Mouse (Mus musculus) G1E (cell line): Measurements from ENCODE around the gene Rccd1. TPM values are rescaled to one million over a fixed set of nuclear protein-coding genes. Genes with fewer than 3 reads are reported as not detected.
A peak's percentile ranks its signal among the peaks of the same experiment; 100 is the strongest.

Experiments used
- ATAC-seq: 2 replicates; pipeline ENCODE4 v1.8.0; 2016; ENCODE audit warnings: mild to moderate bottlenecking; ENCODE audit not compliant: insufficient number of reproducible peaks, poor library complexity, low FRiP score, severe bottlenecking; ENCODE audit errors: extremely low read depth
- DNase-seq: peaks from one replicate; pipeline ENCODE4 v3.0.0; 2012; ENCODE audit warnings: low spot score
- H3K27me3 ChIP-seq: 2 replicates; pipeline ENCODE4 v1.6.1; 2012; ENCODE audit warnings: mild to moderate bottlenecking, low read length, inconsistent platforms; ENCODE audit not compliant: insufficient read depth
- H3K36me3 ChIP-seq: replicated peaks from 2 replicates; pipeline ENCODE3; 2012; ENCODE audit warnings: mild to moderate bottlenecking, inconsistent platforms
- H3K4me1 ChIP-seq: 2 replicates; pipeline ENCODE4 v1.6.1; 2012; ENCODE audit warnings: low read depth, low read length, inconsistent platforms, mixed read lengths; ENCODE audit not compliant: insufficient read depth
- H3K4me3 ChIP-seq: 2 replicates; pipeline ENCODE4 v1.5.1; 2012; ENCODE audit warnings: low read depth, mild to moderate bottlenecking, inconsistent platforms, low read length, moderate library complexity, mixed read lengths
- H3K9me3 ChIP-seq: replicated peaks from 2 replicates; pipeline ENCODE4 v1.6.1; 2012; ENCODE audit warnings: inconsistent platforms
- CTCF ChIP-seq: IDR thresholded peaks from 2 replicates; pipeline ENCODE4 v1.5.1; 2012; ENCODE audit warnings: low read depth, low read length, inconsistent platforms, mixed read lengths
- GATA1 ChIP-seq: IDR thresholded peaks from 2 replicates; pipeline ENCODE4 v1.6.1; 2012; ENCODE audit warnings: borderline replicate concordance, low read length, inconsistent platforms, mixed read lengths
- GATA2 ChIP-seq: IDR thresholded peaks from 2 replicates; pipeline ENCODE4 v1.6.1; 2012; ENCODE audit warnings: low read depth, low read length, inconsistent platforms, borderline replicate concordance
- POLR2AphosphoS5 ChIP-seq: IDR thresholded peaks from 2 replicates; pipeline ENCODE4 v1.6.1; 2012; ENCODE audit warnings: low read depth, low read length, inconsistent platforms; ENCODE audit not compliant: insufficient replicate concordance
- TAL1 ChIP-seq: conservative IDR thresholded peaks from 2 replicates; pipeline ENCODE4 v1.6.1; 2012; ENCODE audit warnings: low read depth, low read length, inconsistent platforms, mixed read lengths
- polyA plus RNA-seq: library from polyadenylated mRNA; stranded (reverse); fragments of >175 nt; gene quantifications from 2 replicates; pipeline ENCODE4 v1.2.3, GENCODE M21; 2012
- total RNA-seq, 2 experiments: library from RNA; stranded (forward) in 1 of 2; stranded (reverse) in 1 of 2; fragments of 200-1000 nt in 1 of 2; fragments of >200 nt in 1 of 2; fragmentation: Nextera tagmentation in 1 of 2; gene quantifications; 2 replicates each; pipeline ENCODE4 v1.2.3; 2014 to 2017

Rccd1 gene
- total and polyA plus RNA-seq, 3 experiments: 14.3 to 27.8 (median 25.8) TPM

DNA sequence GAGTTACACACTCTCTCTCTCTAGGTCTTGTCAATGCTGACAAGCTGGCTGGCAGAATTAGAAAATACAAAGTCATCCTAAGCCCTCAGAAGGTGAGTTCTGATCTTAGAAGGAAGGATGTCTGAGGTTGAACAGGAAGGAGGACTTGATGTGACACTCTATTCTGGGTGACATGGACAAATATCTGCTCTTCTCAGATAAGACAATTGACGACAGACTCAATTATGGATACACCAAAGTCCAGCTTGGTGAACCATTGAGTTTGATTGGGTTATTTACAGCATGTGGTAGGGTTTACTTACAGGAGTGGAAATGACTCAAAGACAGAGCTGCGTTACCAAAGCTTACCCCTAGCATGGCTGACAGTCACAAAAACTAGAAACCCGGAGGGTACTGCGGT lies 47.9 kb downstream of the Rccd1 start:
- Histone ChIP-seq H3K27me3 (no peaks in the 10 kb centered on the region), H3K9me3 (no peaks in the 10 kb centered on the region), H3K4me1 (peaks cover 14% of the 10 kb centered on the region), H3K4me3 (no peak overlapping the region), H3K36me3 (peaks cover 97% of the 10 kb centered on the region)
- no peak for TF ChIP-seq TAL1
- no peak for TF ChIP-seq CTCF
- no peak for TF ChIP-seq POLR2AphosphoS5
- TF ChIP-seq GATA2: no peak
- no peak for TF ChIP-seq GATA1
- ATAC-seq (peak; percentile 54), DNase-seq (no peak)

GRCm38 (mm10) chr7:80273456-80273855 lies 50.8 kb downstream of the Rccd1 start:
- ATAC-seq: no peak
- H3K4me1 ChIP-seq: peaks cover 38% of the 10 kb centered on the region

DNA sequence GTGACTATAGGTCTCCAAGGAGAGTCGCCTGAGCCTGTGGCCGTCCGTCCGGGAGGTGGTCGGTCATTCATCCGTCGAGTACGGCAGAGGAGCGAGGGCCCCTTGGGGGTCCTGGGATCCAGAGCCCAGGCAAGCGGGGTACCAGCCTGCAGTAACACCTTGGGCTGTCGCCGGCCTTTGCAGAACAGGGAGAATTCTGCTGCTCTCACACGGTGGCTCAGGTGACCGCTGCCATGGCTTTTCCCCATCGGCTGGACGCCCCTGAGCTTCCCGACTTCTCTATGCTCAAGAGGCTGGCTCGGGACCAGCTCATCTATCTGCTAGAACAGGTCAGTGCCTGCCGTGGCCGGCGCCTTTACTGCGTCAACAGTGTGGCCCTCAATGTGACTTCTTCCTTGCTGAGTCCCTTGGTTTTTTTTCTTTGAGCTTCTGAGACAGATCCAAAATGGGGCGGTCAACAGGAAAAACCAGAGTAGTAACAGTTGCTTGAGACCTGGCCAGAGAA lies 54.5 kb downstream of the Rccd1 start:
- Histone ChIP-seq H3K27me3 (no peaks in the 10 kb centered on the region), H3K4me3 (peak overlapping the region; percentile 93), H3K9me3 (no peaks in the 10 kb centered on the region), H3K36me3 (peaks cover 72% of the 10 kb centered on the region), H3K4me1 (peaks cover 47% of the 10 kb centered on the region)
- DNase-seq: peak; percentile 11
- TF ChIP-seq POLR2AphosphoS5 (no peak), GATA1 (no peak), GATA2 (no peak), CTCF (no peak), TAL1 (no peak)
- ATAC-seq: no peak

More at GRCm38 (mm10) chr7:80273456-80273855, 50.8 kb downstream of the Rccd1 start:
- Histone ChIP-seq H3K36me3 (peaks cover 72% of the 10 kb centered on the region), H3K9me3 (no peaks in the 10 kb centered on the region), H3K4me3 (no peak overlapping the region), H3K27me3 (no peaks in the 10 kb centered on the region)
- TF ChIP-seq TAL1 (no peak), CTCF (no peak), POLR2AphosphoS5 (no peak), GATA2 (no peak), GATA1 (no peak)
- DNase-seq: no peak

- peaks cover 72% of the 10 kb centered on the region for H3K36me3 ChIP-seq
Observed at GRCm38 (mm10) chr7:80268897-80269750, 55.1 kb downstream of the Rccd1 start, which contains the start of gene Vps33b. TSS of gene Vps33b (plus strand) at chr7:80269649.

DNA sequence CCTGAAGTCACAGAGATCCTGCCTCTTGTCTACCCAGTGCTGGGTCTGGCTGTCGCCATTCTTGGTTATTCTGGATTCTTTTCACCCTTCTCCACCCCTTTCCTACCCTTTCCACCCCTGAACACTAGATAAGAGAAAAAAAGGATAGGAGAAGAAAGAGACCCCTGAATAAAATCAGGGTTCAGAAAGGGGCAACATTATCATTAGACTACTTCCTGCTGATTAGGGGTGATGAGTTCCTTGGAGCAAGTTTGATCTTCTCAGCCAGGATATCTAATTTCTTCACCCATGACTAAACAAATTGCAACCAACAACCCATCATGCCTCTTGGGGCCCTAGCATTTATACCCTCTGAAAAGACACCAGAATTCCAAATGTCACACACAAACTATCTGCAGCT lies 56.5 kb downstream of the Rccd1 start:
- Histone ChIP-seq H3K36me3 (peaks cover 71% of the 10 kb centered on the region), H3K4me3 (no peak overlapping the region), H3K4me1 (peaks cover 50% of the 10 kb centered on the region), H3K9me3 (no peaks in the 10 kb centered on the region), H3K27me3 (no peaks in the 10 kb centered on the region)
- ATAC-seq: no peak
- no peak for TF ChIP-seq TAL1
- no peak for TF ChIP-seq POLR2AphosphoS5
- TF ChIP-seq GATA1: no peak
- TF ChIP-seq GATA2: no peak
- TF ChIP-seq CTCF: no peak
- DNase-seq: no peak

More at GRCm38 (mm10) chr7:80268897-80269750, 55.1 kb downstream of the Rccd1 start, which contains the start of gene Vps33b:
- no peak for TF ChIP-seq CTCF
- TF ChIP-seq POLR2AphosphoS5: no peak
- no peak for TF ChIP-seq GATA1
- TF ChIP-seq GATA2: no peak
- no peak for TF ChIP-seq TAL1
- Histone ChIP-seq H3K9me3 (no peaks in the 10 kb centered on the region), H3K4me3 (peak within 1 kb of the TSS; percentile 93), H3K27me3 (no peaks in the 10 kb centered on the region), H3K4me1 (peaks cover 51% of the 10 kb centered on the region)
- ATAC-seq (peak; percentile 70; the same call in 1 of the 2 replicates), DNase-seq (peak; percentile 90)

- H3K4me3 ChIP-seq: no peak overlapping the region
- no peaks in the 10 kb centered on the region for H3K27me3 ChIP-seq
- ATAC-seq (no peak), DNase-seq (no peak)
- TF ChIP-seq POLR2AphosphoS5: no peak
- no peak for TF ChIP-seq CTCF
- no peak for TF ChIP-seq GATA2
- no peak for TF ChIP-seq TAL1
- no peak for TF ChIP-seq GATA1
- H3K9me3 ChIP-seq: no peaks in the 10 kb centered on the region
- peaks cover 46% of the 10 kb centered on the region for H3K4me1 ChIP-seq
- peaks cover 58% of the 10 kb centered on the region for H3K36me3 ChIP-seq
Observed at GRCm38 (mm10) chr7:80264606-80265005, 59.6 kb downstream of the Rccd1 start.
